Mouse (Mus musculus): Measurements from ENCODE around the gene Yy1. TPM values are rescaled to one million over a fixed set of nuclear protein-coding genes. Genes with fewer than 3 reads are reported as not detected.

Gene Yy1
- polyA plus RNA-seq, 1 experiment from 2014 or later: 16.0 TPM

DNA sequence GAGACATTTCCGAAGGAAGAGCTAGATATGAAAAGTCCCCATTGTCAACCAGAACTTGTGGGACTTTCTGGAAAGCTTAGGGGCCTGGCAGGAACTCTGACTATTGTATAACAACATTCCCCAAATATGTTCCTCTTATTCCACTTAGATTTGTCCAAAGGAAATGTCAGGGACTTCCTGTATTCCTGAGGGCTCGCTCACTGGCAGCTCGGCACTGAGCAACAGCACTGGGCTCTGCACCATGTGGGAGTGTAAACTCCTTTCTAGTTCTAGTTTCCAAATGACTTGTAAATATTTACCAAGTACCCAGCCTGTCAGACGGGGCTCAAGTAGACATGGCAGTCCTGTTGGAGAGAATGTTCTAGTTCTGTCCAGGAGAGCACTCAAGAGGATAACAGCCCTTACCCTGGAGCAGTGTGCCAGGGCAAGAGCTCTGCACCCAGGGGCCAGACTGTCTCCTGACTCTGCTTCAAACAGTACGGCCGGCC is 72.3 kb downstream of the Yy1 start:
- WGBS: 79% methylated on average over 6 of the region's 6 CpGs
- H3K9me3 ChIP-seq (replicated peaks): peaks cover 4% of the 10 kb centered on the region; the same call in 1 of the 2 replicates
- no peak; the same call in 1 of the 2 replicates for ATAC-seq (ENCODE audit: insufficient number of reproducible peaks, low FRiP score)
- H3K27me3 ChIP-seq (replicated peaks): no peaks in the 10 kb centered on the region
- no peak overlapping the region for H3K4me3 ChIP-seq
- no peaks in the 10 kb centered on the region; the same call in 1 of the 2 replicates for H3K4me1 ChIP-seq (replicated peaks)
- H3K36me3 ChIP-seq: peaks cover 96% of the 10 kb centered on the region
- no peak overlapping the region for H3K4me2 ChIP-seq
- H3K27ac ChIP-seq (ENCODE audit: poor library complexity, severe bottlenecking): peak overlapping the region; percentile 24; the same call in 1 of the 2 replicates
- H3K9ac ChIP-seq: no peak overlapping the region

DNA sequence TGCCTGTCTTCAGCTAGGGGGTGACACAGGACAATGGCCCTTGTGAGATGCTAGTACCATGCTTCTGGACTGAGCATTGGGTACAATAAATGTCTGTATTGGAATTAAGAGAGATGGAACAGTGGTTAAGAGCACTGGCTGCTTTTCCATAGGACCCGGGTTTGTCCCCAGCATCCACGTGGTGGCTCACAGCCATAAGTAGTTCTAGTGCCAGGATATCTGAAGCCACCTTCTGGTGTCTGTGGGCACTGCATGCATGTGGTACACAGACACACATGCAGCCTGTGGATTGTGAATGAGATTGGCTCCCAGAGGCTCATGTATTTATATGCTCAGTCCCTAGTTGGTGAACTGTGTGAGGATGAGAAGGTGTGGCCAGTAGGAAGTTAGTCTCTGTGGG is 76.8 kb downstream of the Yy1 start:
- Histone ChIP-seq H3K27ac (ENCODE audit: poor library complexity, severe bottlenecking) (no peak overlapping the region), H3K27me3 (replicated peaks) (no peaks in the 10 kb centered on the region), H3K4me1 (replicated peaks) (no peaks in the 10 kb centered on the region; the same call in 1 of the 2 replicates), H3K36me3 (peaks cover 89% of the 10 kb centered on the region), H3K9me3 (replicated peaks) (peaks cover 4% of the 10 kb centered on the region; the same call in 1 of the 2 replicates), H3K4me3 (no peak overlapping the region), H3K9ac (no peak overlapping the region), H3K4me2 (no peak overlapping the region)
- 81% methylated on average over 2 of the region's 2 CpGs for WGBS
- no peak for ATAC-seq (ENCODE audit: insufficient number of reproducible peaks, low FRiP score)

MicroRNAs encoded within 50 kb of the gene (microRNA counts, 519-probe panel; counts per million panel counts)
- not detected for microRNA mmu-miR-345-3p
- microRNA mmu-miR-345-5p: 3,533 counts per million, percentile 18 among the panel's probes with 10 or more counts

Small RNA genes lying within 50 kb of the gene (microRNA-seq; reads per million reads assigned to microRNA genes)
- gene Mir345: 109 reads per million, percentile 54 among the genes with 10 or more reads in this experiment

Other genes starting within 250 kb of the Yy1 start
- 43.0 and 43.1 TPM in 2 replicates for gene Evl, start 238.3 kb upstream of the Yy1 start, polyA plus RNA-seq (2016; fragmentation: Nextera tagmentation; extraction: Ambion mirVana)
- gene Degs2, start 90.7 kb upstream of the Yy1 start, polyA plus RNA-seq (2016; fragmentation: Nextera tagmentation; extraction: Ambion mirVana): 0.64 and 1.0 TPM in 2 replicates
- 3.0 and 3.3 TPM in 2 replicates for gene Slc25a29, start 42.9 kb downstream of the Yy1 start, polyA plus RNA-seq (2016; fragmentation: Nextera tagmentation; extraction: Ambion mirVana)
- gene Slc25a47, start 43.1 kb downstream of the Yy1 start, polyA plus RNA-seq (2016; fragmentation: Nextera tagmentation; extraction: Ambion mirVana): 5.2 and 5.4 TPM in 2 replicates
- 5.6 and 5.8 TPM in 2 replicates for gene Wdr25, start 100.7 kb downstream of the Yy1 start, polyA plus RNA-seq (2016; fragmentation: Nextera tagmentation; extraction: Ambion mirVana)
- 70.0 and 71.5 TPM in 2 replicates for gene Wars, start 101.2 kb downstream of the Yy1 start, polyA plus RNA-seq (2016; fragmentation: Nextera tagmentation; extraction: Ambion mirVana)

Measured in heart, embryonic 12.5 days (tissue).